Mouse (Mus musculus): ENCODE measurements around the gene Ccdc107.

Gene Ccdc107

GRCm38 (mm10) chr4:43515764-43516708 is 23.3 kb downstream of the Ccdc107 start:
- no peak for DNase-seq

DNA sequence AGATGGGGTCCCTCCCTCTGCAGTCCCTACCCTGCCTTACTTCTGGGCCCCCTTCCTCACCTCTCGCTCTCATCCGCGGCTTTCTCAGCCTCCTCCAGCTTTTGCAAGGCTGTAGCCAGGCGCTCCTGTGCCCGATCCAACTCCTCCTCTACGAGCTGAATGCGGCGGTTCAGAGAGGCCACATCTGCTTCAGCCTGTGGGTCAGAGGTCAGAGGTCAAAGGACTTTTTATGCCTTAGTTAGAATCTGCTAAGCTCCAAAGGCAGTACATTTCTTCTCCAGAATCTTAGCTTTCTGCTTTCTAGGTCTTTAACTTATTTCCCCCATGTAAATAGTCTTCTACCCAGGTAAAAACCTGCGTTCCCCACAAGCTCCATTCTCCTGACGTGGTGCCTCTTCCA is 26.9 kb downstream of the Ccdc107 start:
- no peak for DNase-seq

DNA sequence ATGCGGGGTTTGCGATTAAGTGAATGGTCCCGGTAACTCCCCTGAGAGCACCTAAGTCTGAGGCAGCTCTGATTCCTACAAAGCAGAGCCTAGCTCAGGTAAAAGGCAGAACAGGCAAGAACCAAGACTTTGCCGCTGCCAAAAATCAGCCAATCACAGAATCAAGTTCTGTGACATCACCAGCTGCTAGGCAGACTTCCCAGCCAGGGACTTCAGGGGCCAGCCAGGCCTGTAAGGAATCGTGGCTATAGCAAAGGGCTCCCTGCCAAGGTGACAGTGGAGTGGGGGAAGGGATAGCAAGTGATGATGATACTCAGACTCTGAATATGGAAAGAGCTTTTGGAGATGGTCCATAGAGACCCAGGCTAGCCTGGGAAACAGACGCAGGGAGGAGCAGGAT is 27.3 kb downstream of the Ccdc107 start:
- peak; percentile 81 for DNase-seq

GRCm38 (mm10) chr4:43527880-43528279 is 35.2 kb downstream of the Ccdc107 start:
- no peak for DNase-seq

DNA sequence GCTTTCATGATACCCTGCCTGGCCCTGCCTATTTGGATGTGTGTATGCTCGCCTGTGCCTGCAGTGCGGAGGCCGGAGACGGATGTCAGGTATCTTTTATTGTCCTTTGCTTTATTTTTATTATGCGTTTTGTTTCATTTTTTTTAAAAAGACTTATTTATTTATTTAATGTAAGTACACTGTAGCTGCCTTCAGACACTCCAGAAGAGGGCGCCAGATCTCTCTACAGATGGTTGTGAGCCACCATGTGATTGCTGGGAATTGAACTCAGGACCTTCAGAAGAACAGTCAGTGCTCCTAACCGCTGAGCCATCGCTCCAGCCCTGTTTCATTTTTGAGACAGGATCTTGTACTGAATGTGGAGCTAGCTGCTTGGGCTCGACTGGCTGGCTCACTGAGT is 35.8 kb downstream of the Ccdc107 start:
- no peak for DNase-seq

DNA sequence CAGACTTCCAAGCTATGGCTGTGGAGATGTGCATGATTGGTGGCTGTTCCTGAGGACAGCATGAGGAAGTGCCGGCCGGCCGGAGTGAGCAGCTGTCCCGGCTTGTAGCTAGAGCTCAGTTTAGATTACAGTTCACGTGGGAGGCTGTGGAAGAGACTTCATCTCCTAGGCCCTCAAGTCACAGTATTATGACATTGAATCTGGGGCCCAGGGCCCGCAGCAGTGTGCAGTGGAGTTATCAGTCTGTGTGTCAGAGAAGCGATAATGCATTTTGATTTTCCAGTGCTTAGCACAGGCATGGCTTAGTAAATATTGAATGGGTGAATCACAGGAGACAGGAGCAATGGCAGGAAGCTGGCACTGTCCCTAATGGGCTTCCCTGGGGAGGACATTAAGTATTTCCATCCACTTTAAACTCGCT is 37.4 kb downstream of the Ccdc107 start:
- no peak for DNase-seq

GRCm38 (mm10) chr4:43530581-43530980 is 37.9 kb downstream of the Ccdc107 start:
- DNase-seq = peak; percentile 85

DNA sequence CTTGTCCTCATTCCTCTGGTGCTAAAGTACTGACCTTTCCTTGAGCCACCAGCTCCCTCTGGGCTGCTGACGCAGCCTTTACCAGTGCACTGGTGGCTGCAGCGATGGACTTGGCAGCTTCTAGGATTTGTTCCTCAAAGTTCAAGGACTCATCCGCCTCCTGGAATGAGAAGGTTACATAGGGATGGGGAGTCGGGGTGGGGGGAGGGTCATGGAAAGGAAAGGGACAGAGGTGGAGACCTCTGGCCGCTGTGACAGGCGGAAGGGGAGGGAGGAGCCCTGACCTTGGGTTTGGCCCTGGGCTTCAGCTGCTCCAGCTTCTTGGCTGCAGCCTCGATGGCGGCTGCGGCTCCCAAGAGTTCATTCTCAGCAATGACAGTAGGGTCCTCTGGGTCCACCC is 40.6 kb downstream of the Ccdc107 start:
- no peak for DNase-seq

- DNase-seq = no peak
Observed at GRCm38 (mm10) chr4:43535628-43536027, 42.9 kb downstream of the Ccdc107 start.

DNA sequence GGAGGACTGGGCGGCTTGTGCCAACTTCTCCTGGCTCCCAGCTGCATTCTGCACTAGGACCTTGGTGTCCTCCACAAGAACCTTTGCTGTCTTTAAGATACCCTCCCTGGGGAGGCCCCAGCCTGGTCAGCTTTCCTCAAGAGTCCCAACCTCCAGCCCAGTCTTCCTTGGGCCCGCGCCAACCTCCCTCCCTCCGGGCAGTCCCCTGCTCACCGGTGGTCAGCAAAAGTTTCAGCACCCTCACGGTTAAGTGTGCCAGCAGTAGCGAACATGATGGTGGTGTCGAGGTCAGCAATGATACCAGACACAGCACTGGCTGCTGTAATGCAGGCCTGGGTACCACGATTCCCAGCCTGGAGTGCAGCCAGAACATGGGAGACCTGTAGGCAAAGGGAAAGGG is 43.3 kb downstream of the Ccdc107 start:
- DNase-seq = no peak

DNA sequence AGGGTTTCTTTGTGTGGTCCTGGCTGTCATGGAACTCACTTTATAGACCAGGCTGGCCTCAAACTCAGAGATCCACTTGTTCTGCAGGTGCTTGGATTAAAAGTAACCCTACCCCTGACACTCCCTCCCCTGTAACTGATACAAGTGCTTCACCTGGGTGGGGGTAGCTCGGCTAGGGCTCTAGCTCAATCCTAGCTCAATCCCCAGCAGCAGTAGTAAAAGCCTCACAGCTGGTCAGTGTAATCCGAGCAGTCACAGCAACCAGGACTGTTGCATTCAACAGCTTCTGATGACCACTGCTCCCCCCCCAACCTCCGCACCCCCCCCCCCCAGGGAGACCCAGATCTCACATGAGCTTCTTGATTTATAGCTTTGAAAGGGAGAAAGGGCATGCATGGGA is 49.3 kb downstream of the Ccdc107 start:
- no peak for DNase-seq

Data from right cerebral cortex, postnatal 14 days (tissue).